Mouse (Mus musculus) stomach, postnatal 0 days (tissue): ENCODE data around the gene Gins2. TPM values are rescaled to one million over a fixed set of nuclear protein-coding genes. Genes with fewer than 3 reads are reported as not detected.
A peak's percentile ranks its signal among the peaks of the same experiment; 100 is the strongest.

Experiments used
- ATAC-seq: fragments of 200-750 bp; cut with Nextera tagmentation; 2 replicates; pipeline ENCODE4 v1.8.0; 2017; ENCODE audit not compliant: low FRiP score, low TSS enrichment
- DNase-seq: peaks from one replicate; pipeline ENCODE4 v3.0.0-alpha.2; 2016; ENCODE audit warnings: low spot score
- H3K27ac ChIP-seq: fragments of 300-500 bp; sonication (generic); replicated peaks from 2 replicates; pipeline ENCODE4 v1.5.1; 2014; ENCODE audit warnings: mild to moderate bottlenecking, control low read depth
- H3K27me3 ChIP-seq: fragments of 300-500 bp; sonication (generic); 2 replicates; pipeline ENCODE4 v1.6.1; 2014; ENCODE audit warnings: low read length; ENCODE audit not compliant: control insufficient read depth, insufficient read depth
- H3K36me3 ChIP-seq: fragments of 300-500 bp; sonication (generic); 2 replicates; pipeline ENCODE4 v1.6.1; 2014; ENCODE audit warnings: low read length, mixed read lengths; ENCODE audit not compliant: control insufficient read depth, insufficient read depth
- H3K4me1 ChIP-seq: fragments of 300-500 bp; sonication (generic); replicated peaks from 2 replicates; pipeline ENCODE4 v1.6.1; 2014; ENCODE audit warnings: antibody characterized with exemption; ENCODE audit not compliant: control insufficient read depth, insufficient read depth
- H3K4me2 ChIP-seq: fragments of 300-500 bp; sonication (generic); replicated peaks from 2 replicates; pipeline ENCODE4 v1.6.1; 2014; ENCODE audit warnings: low read depth, mild to moderate bottlenecking, control low read depth, moderate library complexity
- H3K4me3 ChIP-seq: fragments of 300-500 bp; sonication (generic); 2 replicates; pipeline ENCODE4 v1.5.1; 2014; ENCODE audit warnings: low read depth, low read length, control low read depth
- H3K9ac ChIP-seq: fragments of 300-500 bp; sonication (generic); 2 replicates; pipeline ENCODE4 v1.6.1; 2014; ENCODE audit warnings: mild to moderate bottlenecking, low read length, control low read depth, mixed read lengths
- H3K9me3 ChIP-seq: fragments of 300-500 bp; sonication (generic); 2 replicates; pipeline ENCODE4 v1.6.1; 2016; ENCODE audit warnings: low read length; ENCODE audit not compliant: control insufficient read depth
- CTCF ChIP-seq: IDR thresholded peaks from 2 replicates; pipeline ENCODE4 v1.5.1; 2016; ENCODE audit warnings: antibody characterized with exemption, low read depth, mild to moderate bottlenecking, moderate library complexity
- EP300 ChIP-seq: optimal IDR thresholded peaks from 2 replicates; pipeline ENCODE3; 2016; ENCODE audit warnings: antibody characterized with exemption
- WGBS: fragments of 180-500 bp; shearing (Covaris S2); extraction: QIAGEN DNeasy Blood & Tissue Kit; methylation state at CpG from one replicate; pipeline ENCODE4 v1.1.7; 2014; 5-methylcytosine and 5-hydroxymethylcytosine counted together
- polyA plus RNA-seq: library from polyadenylated mRNA; unstranded; fragments of >200 nt; fragmentation: Nextera tagmentation; extraction: Ambion mirVana; gene quantifications from 2 replicates; pipeline ENCODE4 v1.2.1, GENCODE M21; 2015

The Gins2 gene
- polyA plus RNA-seq, 1 experiment from 2014 or later: 35.5 TPM

GRCm38 (mm10) chr8:120620441-120620840 is 31.3 kb upstream of the Gins2 start:
- Histone ChIP-seq H3K36me3 (no peaks in the 10 kb centered on the region), H3K9me3 (no peaks in the 10 kb centered on the region), H3K4me3 (no peak overlapping the region), H3K27me3 (no peaks in the 10 kb centered on the region), H3K4me2 (no peak overlapping the region), H3K9ac (no peak overlapping the region), H3K27ac (no peak overlapping the region), H3K4me1 (no peaks in the 10 kb centered on the region)
- no peak for DNase-seq
- TF ChIP-seq EP300 (no peak), CTCF (no peak)
- no peak for ATAC-seq
- WGBS: 51% methylated on average over 7 of the region's 7 CpGs

GRCm38 (mm10) chr8:120619235-120620180 is 30.4 kb upstream of the Gins2 start:
- Histone ChIP-seq H3K4me1 (no peaks in the 10 kb centered on the region), H3K4me3 (no peak overlapping the region), H3K27me3 (no peaks in the 10 kb centered on the region), H3K4me2 (no peak overlapping the region), H3K27ac (no peak overlapping the region), H3K36me3 (no peaks in the 10 kb centered on the region), H3K9me3 (no peaks in the 10 kb centered on the region), H3K9ac (no peak overlapping the region)
- no peak for DNase-seq
- no peak for ATAC-seq
- 76% methylated on average over 11 of the region's 11 CpGs for WGBS
- TF ChIP-seq CTCF (no peak), EP300 (no peak)

DNA sequence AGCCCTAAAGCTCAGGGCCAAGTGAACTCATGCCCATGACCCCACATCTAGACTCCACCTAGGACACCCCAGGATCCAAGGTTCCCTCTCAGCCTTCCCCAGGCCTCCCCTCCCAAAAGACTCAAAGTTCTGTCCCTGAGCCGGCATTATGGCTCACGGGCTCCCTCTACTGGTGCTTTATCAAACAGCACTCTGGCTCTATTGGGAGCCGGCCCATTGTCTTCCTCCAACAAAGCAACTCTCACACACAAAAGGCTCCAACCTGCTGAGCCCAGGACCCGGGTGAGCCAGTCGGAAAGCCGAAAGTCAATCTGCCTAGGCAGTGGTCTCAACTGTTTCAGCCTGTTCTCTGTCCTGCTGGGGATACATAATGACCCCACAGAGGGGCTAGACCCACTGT is 29.0 kb upstream of the Gins2 start:
- peak; percentile 78 for DNase-seq
- ATAC-seq: peak; percentile 30; the same call in 1 of the 2 replicates
- H3K9ac ChIP-seq: no peak overlapping the region
- TF ChIP-seq EP300 (no peak), CTCF (peak; percentile 92)
- WGBS: 4% methylated on average over 6 of the region's 6 CpGs
- no peak overlapping the region for H3K4me3 ChIP-seq
- H3K27ac ChIP-seq: no peak overlapping the region
- no peak overlapping the region for H3K4me2 ChIP-seq
- H3K9me3 ChIP-seq: no peaks in the 10 kb centered on the region
- no peaks in the 10 kb centered on the region for H3K27me3 ChIP-seq
- H3K4me1 ChIP-seq: no peaks in the 10 kb centered on the region
- no peaks in the 10 kb centered on the region for H3K36me3 ChIP-seq

DNA sequence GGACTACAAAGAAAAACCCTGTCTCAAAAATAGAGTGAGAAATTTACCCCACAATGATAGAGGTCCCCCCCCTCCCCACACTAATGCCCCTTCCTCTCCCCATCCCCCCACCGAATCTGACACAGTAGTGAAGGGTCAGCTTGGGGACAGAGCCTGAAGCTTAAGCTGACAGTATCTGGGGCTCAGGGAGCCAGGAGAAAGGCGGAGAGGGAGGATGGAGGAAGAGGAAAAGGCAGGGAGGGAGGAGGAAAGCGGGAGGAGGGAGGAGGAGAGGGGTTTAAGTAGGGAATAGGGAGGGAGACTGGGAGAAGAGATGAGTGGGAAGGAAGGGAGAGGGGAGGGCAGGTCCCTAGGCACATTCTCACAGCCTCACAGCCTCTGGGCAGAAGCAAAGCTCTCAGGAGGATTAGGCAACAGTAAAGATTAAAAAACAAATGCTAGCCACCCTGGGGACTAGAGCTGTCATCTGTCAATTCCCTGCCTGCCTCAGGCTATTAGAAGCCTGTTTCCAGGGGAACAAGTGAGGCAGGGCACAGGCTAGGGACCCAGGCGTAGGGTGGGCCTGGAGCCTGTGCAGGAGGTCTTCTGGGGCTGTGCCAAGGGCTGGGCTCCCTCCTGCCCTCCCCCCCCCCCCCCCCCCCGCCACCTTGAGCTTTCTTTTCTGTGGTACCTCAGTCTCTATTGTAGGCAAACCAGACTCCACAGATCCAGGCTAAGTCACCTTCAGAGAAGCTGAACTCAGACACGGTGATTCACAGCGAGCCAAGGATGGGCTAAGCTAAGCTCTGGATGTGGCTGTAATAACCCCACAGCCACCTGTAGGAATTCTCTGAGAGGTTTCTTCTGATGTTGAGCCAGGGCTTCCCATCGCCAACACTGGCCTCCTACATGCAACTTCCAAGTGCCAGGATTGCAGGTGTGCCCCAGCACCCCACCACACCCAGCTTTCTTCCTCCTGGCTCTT is 27.8 kb upstream of the Gins2 start:
- H3K4me3 ChIP-seq: no peak overlapping the region
- no peaks in the 10 kb centered on the region for H3K4me1 ChIP-seq
- no peak overlapping the region; the same call in 1 of the 2 replicates for H3K9ac ChIP-seq
- 52% methylated on average over 7 of the region's 8 CpGs for WGBS
- TF ChIP-seq EP300 (no peak), CTCF (no peak)
- no peaks in the 10 kb centered on the region for H3K27me3 ChIP-seq
- H3K4me2 ChIP-seq: no peak overlapping the region
- no peaks in the 10 kb centered on the region for H3K36me3 ChIP-seq
- no peaks in the 10 kb centered on the region for H3K9me3 ChIP-seq
- H3K27ac ChIP-seq: no peak overlapping the region
- ATAC-seq: 0 out of 2 replicates have a peak, but pooled peaks have one; percentile 13
- no peak for DNase-seq

DNA sequence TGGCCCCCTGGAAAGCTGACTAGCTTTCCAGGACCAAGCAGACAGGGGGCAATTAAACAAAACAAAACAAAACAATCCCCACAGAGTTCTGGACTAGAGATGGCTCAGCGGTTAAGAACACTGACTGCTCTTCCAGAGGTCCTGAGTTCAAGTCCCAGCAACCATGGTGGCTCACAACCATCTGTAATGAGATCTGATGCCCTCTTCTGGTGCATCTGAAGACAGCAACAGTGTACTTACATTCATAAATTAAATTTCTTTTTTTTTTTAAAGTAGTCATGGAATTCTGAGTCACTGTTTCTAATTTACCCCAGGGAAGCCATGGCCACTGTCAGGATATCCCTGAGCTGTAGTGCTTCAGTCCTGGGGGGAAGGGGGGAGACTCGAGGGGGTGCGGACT is 25.4 kb upstream of the Gins2 start:
- no peak for TF ChIP-seq EP300
- TF ChIP-seq CTCF: peak; percentile 14; the same call in 1 of the 2 replicates
- Histone ChIP-seq H3K4me1 (no peaks in the 10 kb centered on the region), H3K27ac (no peak overlapping the region), H3K9me3 (no peaks in the 10 kb centered on the region), H3K27me3 (no peaks in the 10 kb centered on the region), H3K9ac (no peak overlapping the region), H3K4me3 (no peak overlapping the region), H3K4me2 (no peak overlapping the region), H3K36me3 (no peaks in the 10 kb centered on the region)
- 84% methylated on average over 3 of the region's 3 CpGs for WGBS
- ATAC-seq (no peak), DNase-seq (no peak)
